Mouse (Mus musculus): ENCODE results near the gene Olfr1360.
"Not testable (repeated sequence)": the region's sequence is repeated elsewhere in the genome, so short reads cannot be mapped to it uniquely, and the experiment has no call there.

Olfr1360 gene

GRCm38 (mm10) chr13:21677305-21677704 is at the start of gene Olfr1360:
Gene Olfr1360 (minus strand): TSS chr13:21677405.
- DNase-seq: no peak

GRCm38 (mm10) chr13:21722993-21723836 is 46.0 kb upstream of the Olfr1360 start:
- DNase-seq: no peak

DNA sequence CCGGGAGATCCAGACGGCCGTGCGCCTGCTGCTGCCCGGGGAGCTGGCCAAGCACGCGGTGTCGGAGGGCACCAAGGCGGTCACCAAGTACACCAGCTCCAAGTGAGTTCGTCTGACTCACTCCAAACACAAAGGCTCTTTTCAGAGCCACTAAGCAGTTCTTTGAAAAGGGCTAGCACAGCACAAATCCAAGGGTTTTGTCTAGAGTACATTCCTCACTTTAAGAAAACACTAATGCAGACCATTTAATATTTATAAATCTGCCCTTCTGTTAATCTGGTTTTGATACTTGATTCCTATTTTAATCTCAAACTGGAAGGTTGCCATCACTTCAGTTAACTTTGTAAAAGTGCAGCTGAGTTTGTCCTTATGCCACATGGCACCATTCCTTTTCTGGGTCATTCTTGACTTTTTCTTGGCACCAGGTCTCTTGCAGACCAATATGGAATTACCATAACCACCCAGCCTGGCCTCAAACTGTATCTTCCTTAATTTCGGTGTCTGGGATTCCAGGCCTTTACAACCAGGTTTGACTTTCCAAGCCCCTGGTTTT is 45.2 kb upstream of the Olfr1360 start:
- no peak for DNase-seq

GRCm38 (mm10) chr13:21721757-21722372 is 44.7 kb upstream of the Olfr1360 start, which contains the start of gene Hist1h2bm:
Gene Hist1h2bm (plus strand): TSS chr13:21722044.
- peak; percentile 52 to 58 for DNase-seq

GRCm38 (mm10) chr13:21721107-21721756 is 44.0 kb upstream of the Olfr1360 start:
- DNase-seq: not testable (repeated sequence)

GRCm38 (mm10) chr13:21718381-21719080 is 41.3 kb upstream of the Olfr1360 start:
- no peak for DNase-seq

- DNase-seq: peak; percentile 77 to 83
Measured at GRCm38 (mm10) chr13:21717397-21718357, 40.5 kb upstream of the Olfr1360 start, which contains the start of gene Hist1h3h. Gene Hist1h3h (plus strand): TSS chr13:21717659.

GRCm38 (mm10) chr13:21716540-21717391 is 39.6 kb upstream of the Olfr1360 start:
- not testable (repeated sequence) for DNase-seq

DNA sequence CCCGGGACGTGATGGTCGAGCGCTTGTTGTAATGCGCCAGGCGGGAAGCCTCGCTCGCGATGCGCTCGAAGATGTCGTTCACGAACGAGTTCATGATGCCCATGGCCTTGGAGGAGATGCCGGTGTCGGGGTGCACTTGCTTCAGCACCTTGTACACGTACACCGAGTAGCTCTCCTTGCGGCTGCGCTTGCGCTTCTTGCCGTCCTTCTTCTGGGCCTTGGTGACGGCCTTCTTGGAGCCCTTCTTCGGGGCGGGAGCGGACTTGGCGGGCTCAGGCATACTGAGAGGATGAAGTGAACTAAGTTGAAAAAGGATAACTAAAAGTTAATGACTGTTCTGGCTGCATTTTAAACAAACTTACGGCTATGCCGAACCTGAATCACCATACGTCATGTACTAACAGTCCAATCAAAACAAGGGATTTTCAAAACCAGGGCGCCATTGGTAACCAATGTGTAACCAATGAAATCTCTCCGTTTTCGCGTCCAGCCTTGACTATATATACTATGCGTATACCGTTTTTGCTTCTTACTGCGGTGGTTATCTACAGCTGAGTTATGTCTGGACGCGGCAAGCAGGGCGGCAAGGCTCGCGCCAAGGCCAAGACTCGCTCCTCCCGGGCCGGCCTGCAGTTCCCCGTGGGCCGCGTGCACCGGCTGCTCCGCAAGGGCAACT is 38.8 kb upstream of the Olfr1360 start, which contains the start of the genes Hist1h2bl and Hist1h2ai:
Gene Hist1h2bl (minus strand): TSS at position 280 of the 676 bp plus-strand sequence.
Gene Hist1h2ai (plus strand): TSS at position 559 of the 676 bp plus-strand sequence.
- peak; percentile 79 for DNase-seq

DNA sequence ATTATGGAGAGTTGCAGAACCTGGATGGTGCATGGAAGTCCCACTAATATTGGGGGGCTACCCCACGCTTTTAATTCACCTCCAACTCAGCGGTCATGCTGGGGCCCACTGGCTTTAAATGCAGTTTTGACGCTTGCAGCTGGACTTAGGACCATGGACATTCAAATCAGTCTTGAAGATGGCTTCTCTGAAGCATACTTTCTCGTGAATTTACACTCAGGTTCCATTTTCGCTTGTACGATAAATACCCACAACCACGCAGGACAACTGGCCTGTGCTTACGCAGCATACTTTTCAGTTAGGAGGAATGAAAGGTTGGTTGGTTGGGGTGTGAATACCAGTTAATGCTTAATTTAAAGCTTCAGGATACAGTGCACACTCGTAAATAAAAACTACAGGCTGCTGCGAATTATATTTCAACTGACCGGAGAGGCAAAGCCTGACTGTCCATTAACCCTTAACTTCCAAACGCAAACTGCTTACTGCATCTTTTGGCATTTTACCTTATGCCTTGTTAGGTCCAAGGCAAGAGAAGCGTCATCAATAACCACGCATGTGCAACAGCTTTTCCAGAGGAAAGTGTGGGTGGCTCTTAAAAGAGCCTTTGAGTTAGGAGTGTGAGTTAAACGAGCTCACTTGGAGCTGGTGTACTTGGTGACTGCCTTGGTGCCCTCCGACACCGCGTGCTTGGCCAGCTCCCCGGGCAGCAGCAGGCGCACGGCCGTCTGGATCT is 38.1 kb upstream of the Olfr1360 start:
- DNase-seq: no peak

DNA sequence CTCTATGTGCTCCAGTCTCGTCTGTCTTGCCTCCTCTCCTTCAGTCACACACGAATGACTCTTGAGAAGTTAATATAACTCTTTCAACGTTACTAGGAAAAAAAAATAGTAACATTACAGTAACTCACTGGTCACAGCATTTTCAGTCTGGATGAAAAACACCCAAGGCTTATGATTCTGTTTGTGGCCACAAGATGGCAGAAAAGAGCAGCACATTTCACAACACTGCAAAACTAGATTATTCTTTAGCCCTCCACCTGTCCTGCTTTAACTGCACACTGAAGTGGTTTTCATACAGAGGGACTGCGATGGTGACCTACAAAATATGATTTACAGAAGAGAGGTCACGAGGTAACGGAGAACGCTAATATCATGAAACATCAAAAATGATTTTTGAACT is 37.5 kb upstream of the Olfr1360 start:
- peak in 1 of 2 experiments; percentile 70 for DNase-seq

- DNase-seq: no peak
Measured at GRCm38 (mm10) chr13:21711698-21712097, 34.5 kb upstream of the Olfr1360 start.

DNA sequence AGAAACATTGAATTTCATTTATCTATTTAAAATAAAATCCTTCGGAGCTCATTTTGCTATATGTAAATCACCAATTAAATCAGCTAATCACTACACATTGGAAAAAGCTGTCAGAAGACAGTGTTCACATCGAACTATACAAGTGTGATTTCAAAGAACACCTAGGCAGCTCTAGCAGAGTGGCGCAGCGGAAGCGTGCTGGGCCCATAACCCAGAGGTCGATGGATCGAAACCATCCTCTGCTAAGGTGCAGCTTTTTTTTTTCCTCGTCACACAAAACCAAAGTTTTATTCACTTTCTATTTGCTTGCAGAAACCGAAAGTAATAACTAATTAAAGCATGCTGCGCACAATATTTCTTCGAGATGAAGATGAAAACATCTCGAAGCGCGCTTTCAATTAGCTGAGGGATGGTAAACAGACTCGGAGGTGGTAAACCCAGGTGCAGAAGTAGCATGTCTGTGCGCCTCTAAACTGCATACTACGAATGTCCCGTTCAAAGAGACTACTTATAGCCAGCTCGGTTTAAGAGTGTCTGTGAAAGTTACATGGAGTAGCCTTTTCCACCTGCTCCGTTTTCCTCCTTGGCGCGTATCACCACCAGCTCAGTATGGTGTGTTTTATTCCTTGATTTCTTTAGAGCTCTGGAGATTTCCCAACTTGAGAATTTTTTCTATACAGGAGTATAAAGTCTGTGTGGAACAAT is 33.8 kb upstream of the Olfr1360 start:
- DNase-seq: peak; percentile 77 to 83

- DNase-seq: peak; percentile 90 to 92
Measured at GRCm38 (mm10) chr13:21710031-21710711, 33.0 kb upstream of the Olfr1360 start.

GRCm38 (mm10) chr13:21706669-21707068 is 29.5 kb upstream of the Olfr1360 start:
- no peak for DNase-seq

DNA sequence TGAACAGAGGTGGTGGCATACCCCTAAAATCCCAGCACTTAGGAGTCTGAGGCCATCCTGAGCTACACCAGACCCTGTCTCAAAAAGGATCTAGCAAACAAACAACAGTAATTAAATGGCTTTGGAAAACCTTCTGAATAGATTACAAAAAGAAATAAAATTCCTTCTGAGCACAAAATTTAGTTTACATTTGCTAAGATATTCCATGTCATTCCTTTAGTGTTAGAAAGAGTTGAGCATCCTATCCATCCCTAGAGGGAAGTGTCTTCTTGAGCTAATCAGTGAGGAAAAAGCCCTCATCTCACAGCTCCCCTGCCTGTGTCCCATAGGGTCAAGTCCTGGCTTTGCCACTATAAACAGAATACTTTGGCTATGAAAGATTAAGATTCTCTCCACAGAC is 20.6 kb upstream of the Olfr1360 start, which contains the start of gene Olfr1359:
Gene Olfr1359 (plus strand): TSS at position 301 of the 400 bp plus-strand sequence.
- no peak for DNase-seq

GRCm38 (mm10) chr13:21663286-21663685 is 13.9 kb downstream of the Olfr1360 start, which contains the start of gene Olfr1361:
Gene Olfr1361 (minus strand): TSS chr13:21663386.
- no peak for DNase-seq
